Mouse (Mus musculus) adrenal gland, adult 18-20 months (tissue): ENCODE results near the gene Prg2. TPM values are rescaled to one million over a fixed set of nuclear protein-coding genes. Genes with fewer than 3 reads are reported as not detected.
A peak's percentile ranks its signal among the peaks of the same experiment; 100 is the strongest.

Experiments used
- DNase-seq, 2 experiments: peaks; one replicate each; pipeline ENCODE4 v3.0.0; 2021 to 2022; ENCODE audit warnings: low spot score in 2 of 2
- long read RNA-seq, 2 experiments: library from polyadenylated mRNA; stranded (forward); transcript quantifications; one replicate each; pipeline ENCODE4 v2.0.0; 2021
- total RNA-seq, 2 experiments: library from RNA; stranded (reverse); gene quantifications; 1 replicate in 1 of 2; 2 replicates in 1 of 2; pipeline ENCODE4 v1.2.3; 2021

Prg2 gene
- total RNA-seq = not detected
- long read RNA-seq, experiment 1 = 0 reads
- long read RNA-seq, experiment 2 = 0 reads

DNA sequence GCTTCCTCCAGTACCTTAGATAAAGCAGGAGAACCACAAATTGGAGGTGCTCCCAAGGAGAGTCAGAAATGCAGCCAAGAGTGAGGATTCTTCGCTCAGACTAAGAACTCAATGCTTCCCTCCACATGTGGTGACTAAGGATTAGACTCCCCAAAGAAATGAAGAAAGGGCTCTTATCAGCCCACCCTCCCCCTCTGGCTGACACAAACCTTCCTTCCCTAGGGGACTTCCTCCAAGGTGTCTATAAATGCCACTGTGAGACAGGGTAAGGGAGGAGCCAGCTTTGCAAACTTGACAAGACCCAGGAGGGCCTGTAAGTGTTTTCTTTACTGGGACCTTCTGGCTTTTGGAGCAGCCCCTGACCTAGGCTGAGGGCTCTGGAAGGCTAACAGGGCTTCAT is at the start of gene Prg2:
Prg2 (plus strand) TSS at position 274 of the 400 bp plus-strand sequence.
- DNase-seq = no peak

DNA sequence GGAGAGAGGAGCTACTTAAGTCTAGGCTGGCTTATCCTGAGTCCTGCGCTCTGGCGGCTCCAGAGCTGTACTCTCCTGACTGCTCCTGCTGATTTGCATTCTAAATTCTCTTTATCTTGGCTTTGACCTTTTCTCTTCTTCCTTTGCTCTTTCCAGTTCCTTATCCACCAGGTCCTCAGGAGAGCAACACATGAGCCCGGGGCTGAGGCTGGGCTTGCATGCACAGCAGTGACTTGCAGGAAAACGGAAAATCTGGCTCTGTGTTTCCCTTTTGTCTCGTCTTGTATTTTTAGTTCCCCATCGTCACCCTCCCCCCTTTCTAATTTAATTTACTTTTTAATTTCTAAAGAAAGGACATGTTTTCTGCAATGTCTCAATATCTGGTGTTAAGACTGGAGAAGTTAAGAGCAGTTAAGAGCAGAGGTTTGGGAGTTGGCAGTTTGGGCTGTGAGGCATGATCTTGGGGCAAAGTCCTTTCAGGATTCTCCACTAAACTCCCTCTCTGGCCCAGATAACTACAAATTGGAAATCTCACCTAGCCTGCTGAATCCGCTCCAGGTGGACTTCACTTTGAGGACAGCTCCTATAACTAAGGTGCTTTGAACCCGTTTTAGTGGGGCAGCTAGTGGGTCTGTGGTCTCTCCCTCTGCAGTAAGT is 46.1 kb upstream of the Prg2 start:
- DNase-seq = no peak

DNA sequence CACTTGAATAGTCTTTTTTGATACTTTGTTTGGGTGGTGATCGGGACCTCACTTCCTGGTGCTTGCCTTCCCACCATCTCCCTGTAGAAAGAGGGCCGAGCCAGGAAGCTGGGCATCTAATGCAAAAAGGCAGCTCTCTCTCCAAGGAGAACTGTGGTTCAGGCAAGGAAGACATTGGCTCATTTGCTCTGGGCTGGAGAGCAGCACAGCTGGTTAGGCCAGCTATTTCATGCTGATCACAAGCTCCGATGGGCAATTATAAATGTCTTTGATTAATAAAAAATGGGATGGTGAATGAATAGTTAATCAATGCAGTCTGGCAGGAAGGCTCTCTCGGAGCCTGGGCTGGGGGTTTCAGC is 45.6 kb upstream of the Prg2 start:
- DNase-seq = no peak

DNA sequence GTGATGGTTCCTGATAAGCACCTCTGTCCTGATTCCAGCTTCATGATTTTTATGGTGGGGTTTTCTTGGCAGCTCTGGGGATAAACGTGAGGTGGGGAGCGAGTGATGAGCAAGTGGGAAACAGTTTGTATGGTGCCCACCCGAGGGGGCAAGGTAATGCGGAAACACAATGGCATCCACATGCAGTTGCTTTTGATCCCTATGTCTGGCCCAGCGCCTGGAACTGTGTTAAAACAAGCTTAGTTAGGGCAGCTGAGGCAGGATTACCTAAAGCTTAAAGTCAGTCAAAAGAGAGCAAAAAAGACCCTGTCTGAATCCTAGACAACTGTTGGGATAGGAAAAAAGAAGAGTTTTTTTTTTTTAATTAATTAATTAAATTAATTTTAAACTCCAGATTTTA is 45.2 kb upstream of the Prg2 start:
- DNase-seq = no peak

DNA sequence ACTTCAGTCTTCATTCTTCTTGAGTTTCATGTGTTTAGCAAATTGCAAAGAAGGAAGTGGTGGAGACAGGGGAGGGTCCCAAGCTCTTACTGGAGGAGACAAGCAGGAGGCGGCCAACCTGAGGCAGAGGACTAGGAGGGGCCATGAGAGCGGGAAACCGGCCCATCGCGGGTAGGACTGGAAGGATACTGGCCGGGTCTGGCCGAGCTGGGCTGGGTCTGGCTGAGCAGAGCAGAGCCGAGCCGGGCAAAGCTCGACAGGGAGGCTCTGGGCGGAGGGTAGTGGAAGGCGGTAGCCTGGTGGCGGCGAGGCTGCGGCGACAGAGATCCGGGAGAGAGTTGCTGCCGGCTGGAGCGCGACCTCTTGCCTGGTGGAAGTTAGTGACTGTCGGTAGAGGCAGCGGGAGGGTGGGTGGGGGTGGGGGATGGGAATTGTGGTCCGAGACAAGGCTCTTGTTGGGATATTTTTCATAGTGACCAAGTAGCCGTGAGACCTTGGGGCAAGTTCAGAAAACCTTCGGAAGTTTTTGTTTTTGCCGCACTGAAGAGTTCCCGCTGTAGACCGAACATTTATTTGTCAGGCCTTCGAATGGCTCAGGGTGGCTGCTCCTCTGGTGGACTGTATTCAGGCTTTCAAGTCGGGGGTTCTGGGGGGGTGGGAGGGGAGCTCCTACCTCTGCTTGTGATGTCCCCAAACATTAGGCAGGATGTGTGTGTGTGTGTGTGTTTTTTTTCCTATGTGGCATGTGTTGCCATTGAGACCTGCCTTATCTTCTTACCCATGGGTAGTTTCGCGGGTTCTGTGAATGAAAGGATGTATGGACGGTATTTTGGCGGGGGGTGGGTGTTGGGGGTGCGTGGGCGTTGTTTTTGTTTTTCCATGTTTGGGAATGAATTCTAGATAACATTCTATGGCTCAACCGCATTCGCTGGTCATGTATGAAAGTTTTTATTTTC is 43.5 kb upstream of the Prg2 start, which contains the start of gene Slc43a3:
Slc43a3 (plus strand) TSS at position 106 of the 956 bp plus-strand sequence.
- DNase-seq = peak; percentile 46 to 74

DNA sequence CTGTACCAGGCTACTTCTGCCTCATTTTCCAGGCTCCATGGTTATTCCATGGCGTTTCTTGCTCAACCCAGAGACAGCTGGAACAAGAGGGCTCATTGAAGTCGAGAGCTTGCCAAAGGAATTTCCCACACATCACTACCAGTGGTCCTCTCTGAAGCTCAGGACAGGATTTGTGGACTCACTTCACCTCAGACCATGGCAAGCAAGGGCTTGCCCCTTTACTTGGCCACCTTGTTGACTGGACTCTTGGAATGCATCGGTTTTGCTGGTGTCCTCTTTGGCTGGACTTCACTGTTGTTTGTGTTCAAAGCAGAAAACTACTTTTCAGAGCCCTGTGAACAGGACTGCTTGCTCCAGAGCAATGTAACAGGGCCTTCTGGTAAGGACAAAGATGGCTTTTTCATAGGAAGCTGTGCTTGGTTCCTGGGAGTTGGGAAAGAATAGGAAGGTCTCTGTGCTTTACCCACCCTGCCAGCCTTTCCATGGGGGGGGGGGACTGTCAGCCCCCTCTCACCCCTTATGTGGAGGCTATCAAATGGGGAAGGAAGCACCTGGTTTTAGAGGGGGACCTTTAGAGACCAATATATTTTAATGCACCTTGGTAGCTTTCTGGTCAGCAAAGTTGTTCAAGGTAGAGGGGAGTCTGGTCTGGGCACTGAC is 42.6 kb upstream of the Prg2 start:
- no peak for DNase-seq

DNA sequence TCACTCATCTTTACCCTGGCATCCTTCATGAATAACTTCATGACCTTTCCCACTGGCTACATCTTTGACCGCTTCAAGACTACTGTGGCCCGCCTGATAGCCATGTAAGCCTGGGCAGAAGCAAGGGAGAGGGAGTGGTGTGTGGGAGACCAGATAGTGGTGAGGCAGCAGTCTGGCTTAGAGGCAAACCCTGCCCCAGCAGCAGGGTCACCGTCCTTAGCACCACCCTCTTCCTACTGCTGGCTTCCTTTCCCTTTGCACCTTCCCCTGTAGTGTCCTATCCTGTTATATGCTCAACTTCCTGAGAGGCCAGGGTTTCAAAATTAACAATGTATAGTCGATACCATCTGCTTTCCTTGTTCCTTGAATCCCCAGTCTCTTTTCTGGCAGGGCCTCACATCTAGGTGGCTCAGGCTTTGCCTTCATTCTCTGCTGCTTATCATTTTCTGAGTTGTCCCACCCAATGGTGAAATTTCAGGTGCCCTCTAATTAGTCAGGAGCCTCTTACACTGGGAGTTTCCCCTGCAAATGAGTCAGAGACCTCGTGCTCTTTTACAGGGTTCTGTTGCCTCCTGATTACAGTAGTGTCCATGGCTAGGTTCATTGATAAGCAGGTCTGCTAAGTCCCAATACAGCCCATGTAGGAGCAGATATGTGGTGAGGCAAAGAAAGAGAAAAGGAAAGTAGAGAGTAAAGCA is 41.9 kb upstream of the Prg2 start:
- no peak for DNase-seq

DNA sequence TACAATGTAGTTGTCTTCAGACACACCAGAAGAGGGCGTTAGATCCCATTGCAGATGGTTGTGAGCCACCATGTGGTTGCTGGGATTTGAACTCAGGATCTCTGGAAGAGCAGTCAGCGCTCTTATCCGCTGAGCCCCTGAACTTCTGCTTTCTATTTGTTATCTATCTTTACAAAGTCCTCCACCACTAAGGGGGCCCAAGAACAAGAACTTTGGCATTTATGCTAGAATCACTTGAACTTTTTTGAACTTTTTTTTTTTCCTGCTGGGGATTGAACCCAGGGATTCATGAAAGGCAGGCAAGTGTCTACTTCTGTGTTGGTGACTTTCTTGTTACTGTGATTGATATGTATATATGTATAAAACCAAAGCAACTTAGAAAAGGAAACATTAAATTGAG is 41.0 kb upstream of the Prg2 start:
- DNase-seq = no peak

DNA sequence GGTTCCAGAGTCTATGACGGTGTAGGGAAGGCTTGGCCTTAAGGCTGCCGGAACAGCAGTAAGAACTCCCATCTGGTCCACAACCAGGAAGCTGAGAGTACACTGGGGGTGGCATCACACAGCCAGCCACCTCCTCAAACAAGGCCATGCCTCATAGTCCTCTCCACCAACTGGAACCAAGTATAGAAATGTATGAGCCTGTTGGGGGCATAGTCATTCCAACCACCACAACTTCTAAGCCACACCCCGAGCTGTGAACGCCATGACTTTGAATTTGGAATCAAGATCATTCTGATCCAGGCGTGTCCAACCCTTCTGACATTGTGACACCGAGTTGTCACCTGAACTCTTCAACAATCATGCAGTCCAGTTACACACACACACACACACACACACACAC is 40.5 kb upstream of the Prg2 start:
- DNase-seq = no peak

DNA sequence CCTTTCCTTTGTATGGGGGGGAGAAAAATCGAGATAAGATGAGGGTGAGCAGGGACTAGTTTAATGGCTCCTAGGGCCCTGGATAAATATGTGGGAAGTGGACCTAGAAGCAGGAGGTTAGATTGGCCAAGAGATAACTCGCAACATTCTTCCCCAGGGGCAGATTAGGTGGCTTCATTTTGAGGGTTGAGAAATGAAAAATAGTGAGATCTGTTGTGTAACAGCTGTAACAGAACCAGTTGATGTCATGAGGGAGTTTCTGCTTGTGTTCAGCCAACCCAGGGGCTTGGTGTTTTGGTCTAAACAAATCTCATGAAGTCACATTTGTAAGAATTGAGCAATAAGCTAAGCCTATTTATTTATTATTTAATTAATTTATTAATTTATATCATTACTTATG is 38.9 kb upstream of the Prg2 start:
- no peak for DNase-seq

DNA sequence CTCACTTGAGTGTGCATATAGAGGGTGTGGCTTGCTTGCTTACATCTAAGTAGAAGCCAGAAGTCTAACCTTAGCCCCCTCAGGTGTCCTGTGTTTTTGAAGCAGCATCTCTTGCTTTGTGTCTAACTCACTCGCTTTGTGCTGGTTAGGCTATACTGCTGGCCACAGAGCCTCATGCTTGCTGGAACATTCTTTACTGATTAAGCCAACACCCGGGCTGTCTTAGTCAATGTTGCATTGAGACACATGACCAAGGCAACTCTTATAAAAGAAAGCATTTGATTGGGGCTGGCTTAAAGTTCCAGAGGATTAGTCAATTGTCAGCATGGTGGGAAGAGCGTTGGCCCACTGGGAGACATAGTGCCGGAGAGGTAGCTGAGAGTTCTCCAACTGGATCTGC is 38.5 kb upstream of the Prg2 start:
- no peak for DNase-seq

DNA sequence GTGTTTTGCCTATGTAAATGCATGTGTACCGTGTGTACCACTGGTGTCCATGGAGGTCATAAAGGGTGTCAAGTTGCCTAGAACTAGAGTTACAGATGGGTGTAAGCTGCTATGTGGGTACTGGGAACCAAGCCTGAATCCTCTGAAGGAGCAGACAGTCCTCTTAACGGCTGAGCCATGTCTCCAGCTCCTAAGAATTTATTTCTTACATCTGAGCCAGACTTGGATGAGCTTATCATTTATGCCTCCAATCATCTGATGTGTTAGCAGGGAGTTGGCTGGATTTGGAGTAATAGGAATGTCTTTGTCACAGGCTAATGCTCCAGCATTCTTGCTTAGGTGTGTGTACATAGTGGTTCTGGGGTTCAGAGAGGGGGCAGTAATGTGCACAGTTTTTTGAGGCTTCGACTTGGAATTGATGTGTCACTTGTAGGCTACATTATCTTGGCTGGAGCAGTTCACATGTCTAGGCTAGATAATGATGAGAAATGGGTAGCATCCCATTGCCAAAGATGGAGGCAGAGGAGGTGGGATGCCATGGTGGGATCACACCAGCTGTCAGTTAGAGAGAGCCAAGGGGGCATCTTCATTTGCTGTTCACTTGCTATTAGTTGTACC is 33.0 kb upstream of the Prg2 start:
- DNase-seq = peak in 1 of 2 experiments; percentile 5

DNA sequence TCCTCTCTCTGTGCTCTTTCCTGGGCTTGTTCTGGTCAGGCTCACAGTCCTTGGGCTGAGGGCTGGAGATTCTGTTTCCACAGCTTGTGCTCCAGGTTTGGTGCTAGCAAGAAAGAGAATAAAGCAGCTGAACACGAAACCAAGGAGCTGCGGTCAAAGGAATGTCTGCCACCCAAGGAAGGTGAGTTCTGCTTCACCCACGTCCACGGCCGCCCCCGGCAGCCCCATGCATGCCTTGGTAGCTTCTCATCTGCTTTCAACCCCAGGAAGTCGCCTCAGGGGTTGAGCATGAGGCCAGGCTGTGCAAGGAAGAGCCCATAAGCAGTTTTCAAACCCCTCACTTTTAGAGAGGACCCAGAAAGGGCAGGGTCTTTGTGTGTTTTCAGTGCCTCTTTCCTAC is 32.0 kb upstream of the Prg2 start:
- no peak for DNase-seq

DNA sequence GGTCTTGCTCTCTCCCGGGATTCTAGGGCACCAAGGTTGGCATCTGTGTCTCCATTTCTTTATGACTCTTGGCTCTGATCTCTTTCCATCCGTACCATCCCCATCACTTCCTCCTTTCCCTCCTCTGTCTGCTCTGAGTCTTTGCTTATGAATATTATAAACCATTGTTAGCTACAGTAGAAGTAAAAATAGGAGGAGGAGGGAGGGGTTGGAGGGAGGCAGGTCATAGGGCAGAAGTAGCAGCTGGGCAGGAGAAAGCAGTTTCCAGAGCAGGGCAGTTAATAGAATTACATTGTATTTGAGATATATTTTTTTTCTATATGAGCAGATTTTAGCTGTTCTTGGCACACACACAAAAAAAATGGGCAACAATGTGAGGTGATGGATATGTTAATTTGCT is 31.5 kb upstream of the Prg2 start:
- no peak for DNase-seq

DNA sequence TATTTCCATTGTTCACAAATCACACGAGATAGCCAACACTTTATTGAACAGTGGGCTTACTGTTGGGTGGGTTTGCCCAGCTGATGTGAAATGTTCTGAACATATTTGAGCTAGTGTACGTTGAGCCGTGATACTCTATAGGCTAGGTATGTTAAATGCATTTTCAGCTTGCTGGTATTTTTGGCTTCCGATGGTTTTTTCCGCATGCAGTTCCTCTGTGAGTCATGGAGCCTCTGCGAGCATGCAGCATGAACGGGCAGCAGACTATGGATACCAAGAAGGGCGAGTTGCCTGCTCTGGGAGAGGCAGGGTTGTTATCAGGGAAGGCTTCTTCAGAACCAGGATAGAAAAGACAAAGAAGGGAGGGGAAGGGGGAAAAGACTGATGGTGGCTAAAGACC is 29.2 kb upstream of the Prg2 start:
- DNase-seq = peak in 1 of 2 experiments; percentile 1

DNA sequence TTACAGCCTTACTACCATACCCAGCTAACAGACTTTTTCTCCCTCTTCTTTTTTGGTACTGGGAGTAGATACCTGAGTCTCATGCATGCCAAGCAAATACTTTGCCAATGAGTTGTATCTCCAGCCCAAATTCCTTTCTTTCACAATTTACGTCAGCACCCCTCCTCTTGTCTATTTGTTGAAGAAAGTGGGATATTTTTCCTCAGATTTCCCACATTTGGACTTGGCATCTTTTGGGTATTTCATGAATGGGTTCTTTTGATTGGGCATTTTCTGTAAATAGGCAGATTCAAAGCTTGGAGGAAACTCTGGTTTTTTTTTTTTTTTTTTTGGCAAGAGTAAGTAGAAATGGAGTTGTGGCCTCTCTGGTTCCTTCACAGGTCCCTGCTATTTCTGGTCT is 28.0 kb upstream of the Prg2 start:
- DNase-seq = no peak

DNA sequence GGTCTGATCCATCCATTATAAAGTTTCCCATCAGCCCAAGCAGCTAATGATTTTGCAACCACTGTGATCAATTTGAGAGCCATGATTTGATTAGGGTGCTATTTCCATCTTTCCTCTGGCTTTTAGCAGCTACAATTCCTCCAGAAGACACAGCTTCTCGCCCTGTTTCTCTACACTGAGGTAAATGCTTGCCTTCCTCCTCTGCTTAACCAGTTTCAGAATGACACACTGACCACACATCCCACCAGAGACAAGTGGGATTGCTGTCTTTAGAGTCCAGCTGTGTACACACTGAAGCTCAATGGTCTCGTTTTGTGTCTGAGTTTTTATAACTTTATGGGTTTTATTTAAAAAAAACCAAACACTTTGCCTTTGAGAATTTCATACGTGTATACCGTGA is 27.6 kb upstream of the Prg2 start:
- no peak for DNase-seq

DNA sequence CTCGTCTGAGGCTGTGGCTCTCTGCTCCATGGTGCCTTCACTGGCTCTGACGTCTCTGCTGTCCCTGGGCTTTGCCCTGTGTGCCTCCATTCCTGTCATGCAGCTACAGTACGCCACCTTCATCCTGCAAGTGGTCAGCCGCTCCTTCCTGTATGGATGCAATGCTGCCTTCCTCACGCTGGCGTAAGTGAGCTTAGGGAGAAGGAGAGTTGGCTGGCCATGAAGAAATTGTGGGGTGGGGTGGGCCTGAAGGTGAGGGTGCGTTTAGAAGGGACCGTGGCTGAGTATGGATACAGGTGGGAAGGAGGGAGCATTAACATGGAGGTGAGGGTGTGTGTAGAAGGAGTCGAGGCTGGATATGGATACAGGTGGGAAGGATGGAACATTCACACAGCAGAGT is 24.8 kb upstream of the Prg2 start:
- no peak for DNase-seq

DNA sequence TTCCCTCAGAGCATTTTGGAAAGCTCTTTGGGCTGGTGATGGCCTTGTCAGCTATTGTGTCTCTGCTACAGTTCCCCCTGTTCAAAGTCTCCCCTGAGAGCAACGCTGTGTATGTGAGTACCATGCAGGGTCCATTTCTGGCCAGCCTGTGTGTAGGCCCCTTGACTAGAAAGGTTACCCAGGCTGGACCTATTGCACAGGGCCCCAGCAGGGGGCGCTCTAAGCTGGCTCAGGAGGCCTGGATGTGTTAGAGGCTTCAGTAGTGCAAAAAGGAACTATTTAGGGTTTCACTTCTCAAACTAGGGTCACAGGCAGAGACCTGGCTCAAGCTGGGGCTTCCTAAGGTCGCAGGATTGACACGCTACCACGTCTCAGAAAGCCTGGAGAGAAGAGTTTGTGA is 24.0 kb upstream of the Prg2 start:
- peak; percentile 67 to 76 for DNase-seq

DNA sequence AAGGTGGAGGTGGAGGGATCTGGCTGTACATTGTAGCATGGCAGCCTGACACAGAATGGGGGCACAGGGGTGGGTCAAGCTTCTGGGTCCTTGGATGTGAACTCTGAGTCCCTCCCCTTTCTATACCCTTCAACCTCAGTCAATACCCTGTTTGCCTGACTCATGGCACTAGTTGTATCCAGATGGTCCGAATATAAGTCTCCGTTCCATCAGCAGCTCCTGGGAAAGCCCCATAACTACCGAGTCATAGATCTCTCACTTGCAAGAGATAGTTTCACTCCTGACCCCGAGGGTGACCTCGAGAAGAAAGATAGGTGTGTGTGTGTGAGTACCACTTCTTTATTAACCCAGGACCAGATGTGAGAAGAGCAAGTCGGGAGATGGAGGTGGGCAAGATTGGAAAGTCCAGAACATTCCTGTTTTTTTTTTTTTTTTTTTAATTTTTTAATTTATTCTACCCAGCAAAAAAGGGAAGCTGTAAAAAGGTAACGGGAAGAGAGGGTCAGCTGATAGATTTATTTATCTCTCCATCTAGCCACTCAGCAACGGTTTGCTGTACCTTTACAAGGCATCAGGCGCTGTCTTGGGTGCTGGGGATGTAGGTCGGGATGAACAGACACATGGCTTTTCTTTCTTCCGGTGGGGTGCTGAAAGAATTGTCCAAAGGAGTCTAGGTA is 21.5 kb upstream of the Prg2 start:
- no peak for DNase-seq
